Mouse (Mus musculus): ENCODE measurements around the gene Kxd1.

Gene Kxd1

GRCm38 (mm10) chr8:70490880-70491495 lies 36.8 kb downstream of the Kxd1 start:
- DNase-seq = no peak

- DNase-seq = no peak
These were observed 37.5 kb downstream of the Kxd1 start for GRCm38 (mm10) chr8:70490061-70490879.

- DNase-seq = no peak
These were observed 38.2 kb downstream of the Kxd1 start for GRCm38 (mm10) chr8:70489576-70489975.

- DNase-seq = no peak
These were observed 38.8 kb downstream of the Kxd1 start for GRCm38 (mm10) chr8:70488931-70489470.

- DNase-seq = no peak
These were observed 39.6 kb downstream of the Kxd1 start for GRCm38 (mm10) chr8:70487993-70488796.

GRCm38 (mm10) chr8:70486941-70487520 lies 40.7 kb downstream of the Kxd1 start, which contains the start of gene Tmem59l:
Gene Tmem59l, minus strand, starts transcription at chr8:70487358.
- peak; percentile 55 for DNase-seq

- no peak for DNase-seq
These were observed 41.5 kb downstream of the Kxd1 start for GRCm38 (mm10) chr8:70486191-70486681.

GRCm38 (mm10) chr8:70482943-70483342 lies 44.8 kb downstream of the Kxd1 start:
- DNase-seq = no peak

GRCm38 (mm10) chr8:70481908-70482307 lies 45.8 kb downstream of the Kxd1 start:
- DNase-seq = peak; percentile 92

GRCm38 (mm10) chr8:70477269-70477982 lies 50.3 kb downstream of the Kxd1 start:
- DNase-seq = no peak

- peak; percentile 95 for DNase-seq
These were observed 51.2 kb downstream of the Kxd1 start, which contains the start of gene Klhl26 for GRCm38 (mm10) chr8:70476333-70477268. Gene Klhl26, minus strand, starts transcription at chr8:70476968.

- no peak for DNase-seq
These were observed 55.9 kb downstream of the Kxd1 start for GRCm38 (mm10) chr8:70471856-70472255.

- DNase-seq = no peak
These were observed 57.8 kb downstream of the Kxd1 start for GRCm38 (mm10) chr8:70469938-70470337.

GRCm38 (mm10) chr8:70469295-70469916 lies 58.4 kb downstream of the Kxd1 start:
- DNase-seq = no peak

GRCm38 (mm10) chr8:70468733-70469132 lies 59.0 kb downstream of the Kxd1 start:
- no peak for DNase-seq

- no peak for DNase-seq
These were observed 59.8 kb downstream of the Kxd1 start for GRCm38 (mm10) chr8:70467907-70468306.

GRCm38 (mm10) chr8:70467229-70467725 lies 60.5 kb downstream of the Kxd1 start:
- DNase-seq = no peak

- DNase-seq = no peak
These were observed 61.0 kb downstream of the Kxd1 start for GRCm38 (mm10) chr8:70466771-70467170.

- DNase-seq = no peak
These were observed 61.5 kb downstream of the Kxd1 start for GRCm38 (mm10) chr8:70466305-70466704.

GRCm38 (mm10) chr8:70465701-70466100 lies 62.1 kb downstream of the Kxd1 start:
- DNase-seq = no peak
